Mouse (Mus musculus): ENCODE measurements around the gene Stx18.

GRCm38 (mm10) chr5:38173766-38174165 lies 135.2 kb downstream of the Stx18 start:
- TF ChIP-seq CTCF (IDR thresholded peaks at IDR 0.05; ENCODE audit: borderline replicate concordance, insufficient read depth, low read depth, low read length): no peak
- TF ChIP-seq POLR2A (IDR thresholded peaks at IDR 0.05; ENCODE audit: borderline replicate concordance, insufficient read depth, low read length): no peak

Measured in cerebellum, adult 2 months (tissue).